Mouse (Mus musculus) lung, adult 2 months (tissue): ENCODE measurements around the gene Tacc2.

Experiments used
- CTCF ChIP-seq: fragments of 200-500 bp; IDR thresholded peaks from 2 replicates; pipeline ENCODE4 v1.5.1; 2011; ENCODE audit warnings: mild to moderate bottlenecking, low read length, control low read depth; ENCODE audit not compliant: insufficient read depth
- POLR2A ChIP-seq: fragments of 200-500 bp; IDR thresholded peaks from 2 replicates; pipeline ENCODE4 v1.6.1; 2011; ENCODE audit warnings: low read depth, mild to moderate bottlenecking, control low read depth, low read length, borderline replicate concordance; ENCODE audit errors: extremely low read depth

DNA sequence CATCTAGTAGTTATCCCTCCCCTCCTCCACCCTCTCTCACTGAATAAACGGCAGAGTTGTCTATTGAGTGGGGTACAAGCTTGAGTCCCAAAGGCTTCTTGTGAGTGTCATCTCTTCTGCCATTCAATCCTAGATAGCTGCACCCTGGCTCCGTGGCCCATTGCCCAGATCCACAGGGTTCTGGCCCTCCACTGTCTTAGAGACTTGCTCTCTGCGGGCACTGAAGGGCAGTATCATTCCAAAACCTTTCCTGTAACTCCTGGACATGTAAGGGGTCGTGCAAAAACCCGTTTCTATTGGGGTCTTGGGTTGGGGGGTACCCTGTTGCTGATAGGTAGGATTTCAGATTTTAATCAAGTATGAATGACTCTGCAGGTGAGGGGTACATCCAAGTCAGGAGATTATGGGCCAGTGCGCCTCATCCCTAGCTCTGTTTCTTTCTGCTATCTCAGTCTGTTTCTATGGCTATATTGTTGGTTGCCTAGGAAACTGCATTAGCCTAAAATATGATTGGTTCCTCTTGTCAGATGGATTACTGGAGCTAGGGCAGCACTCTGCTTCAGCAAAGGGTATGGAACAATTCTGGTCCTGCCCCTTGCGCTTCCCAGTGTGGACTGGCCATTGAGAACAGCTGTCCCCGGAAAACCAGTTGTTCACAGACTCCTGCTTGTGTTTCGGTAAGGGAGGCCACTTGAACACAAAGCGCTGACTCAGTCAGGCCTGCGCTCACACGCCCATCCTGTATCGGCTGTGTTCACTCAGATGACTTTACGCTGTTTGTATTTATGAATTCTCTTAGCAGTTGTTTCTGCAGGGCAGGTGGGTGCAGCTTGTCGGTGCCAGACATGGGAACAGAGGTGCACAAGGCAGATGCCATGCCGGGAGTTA, 119.4 kb downstream of the Tacc2 start:
- TF ChIP-seq CTCF (no peak), POLR2A (no peak)
